Mouse (Mus musculus): ENCODE measurements around the gene 5330417C22Rik. TPM values are rescaled to one million over a fixed set of nuclear protein-coding genes. Genes with fewer than 3 reads are reported as not detected.

The 5330417C22Rik gene
- polyA plus RNA-seq (2015; fragmentation: Illumina TruSeq; extraction: RNeasy Lipid Tissue Mini Kit (QIAGEN cat#74804); ENCODE audit: insufficient read depth, low replicate concordance), result 2.3 TPM

DNA sequence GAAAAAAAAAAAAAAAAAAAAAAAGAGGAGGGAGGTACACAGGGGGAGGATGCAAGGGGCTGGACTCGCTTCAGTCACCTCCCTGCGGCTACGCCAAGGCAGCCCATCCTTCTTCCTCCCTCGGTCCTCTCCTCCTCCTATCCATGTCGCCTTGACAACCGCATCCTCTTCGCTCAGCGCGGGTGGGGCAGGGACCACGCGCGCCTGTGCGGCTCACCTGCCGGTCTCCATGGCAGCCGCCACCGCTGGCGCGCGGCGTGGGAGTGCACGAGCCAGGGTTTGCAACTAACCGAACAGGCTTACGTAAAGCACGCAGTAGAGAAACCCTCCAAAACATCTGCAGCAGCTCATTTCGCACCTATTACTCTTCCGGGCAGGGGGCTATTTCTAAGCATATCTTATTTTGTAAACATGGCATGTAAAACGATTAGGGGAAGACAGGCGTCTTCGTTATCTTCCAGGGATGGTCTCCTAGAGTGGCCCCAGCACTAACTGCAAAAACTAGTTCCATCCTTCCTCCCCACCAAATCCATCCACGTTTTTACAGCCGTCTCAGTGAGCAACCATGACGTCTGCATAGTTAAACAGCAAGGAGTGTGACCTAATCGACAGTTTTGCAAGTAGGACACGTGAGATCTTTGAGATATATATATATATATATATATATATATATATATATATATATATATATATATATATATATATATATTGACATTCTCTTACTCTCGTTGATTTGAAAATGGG lies at the start of gene 5330417C22Rik:
TSS of gene 5330417C22Rik (minus strand) at position 20 of the 744 bp plus-strand sequence.

DNA sequence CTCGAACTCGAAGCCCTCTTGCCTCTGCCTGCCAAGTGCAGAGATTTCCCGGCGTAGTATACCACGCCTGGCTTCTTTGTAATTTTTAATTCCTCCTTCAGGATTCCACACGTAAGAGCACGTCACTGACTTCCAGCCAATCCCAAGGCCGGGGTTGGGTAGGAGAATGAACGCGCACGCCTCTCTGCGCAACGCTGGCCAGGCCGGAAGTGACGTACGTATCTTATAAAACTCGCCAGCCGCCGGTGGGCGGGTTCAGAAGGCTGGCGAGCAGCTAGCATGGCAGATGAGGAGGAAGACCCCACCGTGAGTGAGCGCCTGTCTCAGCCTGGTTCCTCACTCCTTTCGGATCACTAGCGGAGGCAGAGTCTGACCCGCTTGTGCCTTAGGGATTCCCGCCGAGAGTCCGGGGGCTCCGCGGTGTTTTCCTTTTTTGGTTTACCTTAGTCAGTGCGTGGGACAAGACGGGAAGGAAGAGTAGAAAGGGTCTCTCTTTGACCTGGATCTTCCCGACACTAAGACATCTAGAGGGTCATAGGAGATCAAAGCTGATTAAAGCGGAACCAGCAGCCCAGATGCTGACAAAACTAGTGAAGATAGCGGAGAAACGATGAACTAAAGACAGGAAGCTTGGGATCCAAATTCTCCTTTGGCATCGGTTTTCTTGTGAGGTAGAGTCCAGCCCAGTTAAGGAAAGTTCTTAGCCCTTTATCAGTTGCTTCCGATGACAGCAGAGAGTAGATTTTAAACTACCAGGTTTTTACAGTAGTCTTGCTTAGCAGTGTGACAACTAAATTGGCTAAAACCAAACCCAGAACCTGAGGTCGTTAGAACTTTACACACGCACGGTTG lies 35.3 kb upstream of the 5330417C22Rik start, which contains the start of gene Taf13:
TSS of gene Taf13 (plus strand) at position 256 of the 852 bp plus-strand sequence.

DNA sequence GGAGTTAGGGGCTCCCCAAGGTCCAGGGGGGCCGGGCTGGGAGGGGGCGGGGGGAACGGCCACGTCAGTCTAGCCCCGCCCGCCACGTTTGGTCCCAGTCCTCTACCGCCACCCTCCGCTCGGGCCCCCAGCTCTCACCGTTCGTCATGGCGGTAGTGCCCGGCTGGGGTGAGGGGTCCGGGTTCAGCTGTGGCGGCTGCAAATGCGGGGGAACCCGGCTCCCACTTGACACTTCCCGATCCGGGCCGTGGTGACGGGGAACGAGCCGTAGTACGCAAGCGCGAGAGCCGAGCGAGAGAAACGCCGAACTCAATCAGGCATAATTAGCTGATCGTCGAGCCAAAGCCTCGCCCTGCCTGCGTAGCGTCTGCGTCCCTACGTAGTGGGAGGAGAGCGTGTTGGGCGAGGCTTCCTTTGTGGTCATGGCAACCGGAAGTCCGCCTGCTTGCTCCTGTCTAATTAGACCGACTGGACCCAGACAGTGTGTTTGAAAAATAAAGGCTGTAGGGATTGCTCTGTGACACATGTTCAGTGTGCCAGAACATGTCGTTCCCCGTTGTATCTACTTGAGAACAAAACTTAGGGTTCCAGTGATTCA lies 25.9 kb upstream of the 5330417C22Rik start, which contains the start of gene Tmem167b:
TSS of gene Tmem167b (minus strand) at position 334 of the 598 bp plus-strand sequence.

DNA sequence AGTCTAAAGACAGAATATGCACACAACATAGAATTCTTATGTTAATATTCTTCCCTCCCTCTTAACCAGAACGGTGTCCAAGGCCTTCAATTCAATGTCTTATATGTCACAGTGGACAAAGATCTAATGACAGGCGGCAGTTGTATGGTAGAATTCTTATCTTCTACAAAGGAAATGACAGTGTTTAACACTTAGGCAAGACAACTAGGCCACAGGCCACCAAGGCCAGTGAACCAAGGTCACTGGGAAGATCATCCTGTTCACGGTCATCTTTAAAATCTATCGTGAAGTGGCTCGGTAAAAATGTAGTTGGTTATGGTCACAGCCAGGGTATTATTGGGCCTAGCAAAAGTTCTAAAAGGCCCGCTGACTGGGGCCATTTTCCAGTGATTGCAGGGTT lies 2.4 kb downstream of the 5330417C22Rik start, which contains the start of gene 1700013F07Rik:
TSS of gene 1700013F07Rik (plus strand) at position 200 of the 400 bp plus-strand sequence.

DNA sequence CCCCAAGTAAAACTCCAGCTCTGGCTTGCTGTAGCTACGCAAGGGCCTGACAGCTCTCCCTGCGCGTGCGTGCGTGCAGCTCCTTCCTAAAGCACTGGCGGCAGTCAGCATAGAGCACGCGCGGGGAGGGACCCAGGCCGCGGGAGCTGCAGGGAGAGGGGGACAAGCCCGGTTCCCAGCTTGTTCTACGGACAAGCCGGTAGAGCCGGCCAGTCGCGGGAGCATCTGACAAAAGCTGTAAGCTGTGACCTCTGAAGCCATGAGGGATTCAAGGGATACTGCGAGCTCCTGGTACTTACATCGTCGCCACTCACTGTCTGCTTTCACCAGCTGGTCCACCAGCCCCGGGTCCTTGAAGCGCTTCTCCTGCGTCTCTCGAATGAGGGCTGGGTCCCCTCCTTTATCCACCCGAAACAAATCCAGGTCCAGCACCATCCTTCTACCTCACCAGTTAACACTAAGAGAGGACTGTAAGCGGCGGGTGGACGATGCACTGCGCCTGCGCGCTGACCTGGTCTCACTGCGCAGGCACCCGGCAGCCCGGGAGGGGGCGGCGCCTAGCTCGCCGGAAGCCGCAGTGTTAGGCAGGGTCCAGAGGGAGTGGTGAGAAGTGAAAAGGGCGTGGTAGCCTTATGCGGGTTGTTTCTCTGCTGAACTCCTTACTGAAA lies 91.5 kb downstream of the 5330417C22Rik start, which contains the start of gene Sars:
TSS of gene Sars (minus strand) at position 512 of the 668 bp plus-strand sequence.

DNA sequence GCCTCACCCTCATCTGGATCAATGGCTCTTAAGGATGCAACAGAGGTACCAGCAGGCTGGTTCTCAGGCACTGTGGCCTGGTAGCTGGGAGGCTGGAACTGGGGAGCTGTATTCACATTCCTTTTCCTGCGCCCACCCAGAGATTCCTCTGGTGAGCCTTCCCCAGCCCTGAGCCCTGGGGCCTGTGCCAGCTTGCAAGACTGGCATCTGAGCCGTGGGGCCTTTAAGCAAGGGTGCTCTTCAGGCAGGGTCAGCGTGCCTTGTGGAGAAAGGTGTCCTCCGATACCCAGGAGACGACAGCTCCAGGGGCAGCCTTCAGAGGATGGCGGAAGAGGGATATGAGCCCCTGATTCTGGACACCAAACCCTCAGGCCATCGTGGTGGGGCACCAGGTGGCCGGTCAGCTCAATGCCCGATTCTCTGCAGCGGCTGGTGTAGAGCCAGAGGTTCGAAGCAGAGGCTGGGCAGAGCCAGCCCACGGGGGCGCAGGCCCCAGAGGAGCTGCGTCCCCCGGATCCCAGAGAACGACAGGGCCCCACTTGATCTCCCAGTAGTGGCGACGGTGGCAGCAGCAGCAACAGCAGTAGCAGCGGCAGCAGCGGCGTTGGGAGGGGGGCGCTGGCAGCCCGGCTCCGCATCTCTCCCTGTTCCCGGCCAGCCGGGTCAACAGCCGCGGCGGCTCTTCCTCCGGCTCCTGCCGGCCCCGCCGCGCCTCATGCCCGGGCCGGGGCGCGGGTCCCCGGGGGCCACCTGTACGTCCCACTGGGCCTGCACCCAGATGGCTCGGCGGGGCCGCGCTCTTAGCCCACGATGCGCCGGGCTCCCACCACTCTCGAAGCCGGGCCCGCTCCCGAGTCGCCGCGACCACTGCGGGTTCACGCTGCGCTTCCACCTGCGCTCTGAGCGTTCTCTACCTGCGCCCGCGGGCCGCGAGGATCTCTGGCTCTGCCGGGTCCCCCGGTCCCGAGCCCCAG lies 121.2 kb downstream of the 5330417C22Rik start, which contains the start of gene Celsr2:
TSS of gene Celsr2 (minus strand) at position 696 of the 974 bp plus-strand sequence.

Other genes starting within 250 kb of the 5330417C22Rik start
- gene Mybphl, start 171.6 kb downstream of the 5330417C22Rik start, polyA plus RNA-seq (2015; fragmentation: Illumina TruSeq; extraction: RNeasy Lipid Tissue Mini Kit (QIAGEN cat#74804); ENCODE audit: insufficient read depth, low replicate concordance), result 0.19 TPM
- gene Psrc1, start 152.7 kb downstream of the 5330417C22Rik start, polyA plus RNA-seq (2015; fragmentation: Illumina TruSeq; extraction: RNeasy Lipid Tissue Mini Kit (QIAGEN cat#74804); ENCODE audit: insufficient read depth, low replicate concordance), result 3.7 TPM
- gene Celsr2, start 121.0 kb downstream of the 5330417C22Rik start, polyA plus RNA-seq (2015; fragmentation: Illumina TruSeq; extraction: RNeasy Lipid Tissue Mini Kit (QIAGEN cat#74804); ENCODE audit: insufficient read depth, low replicate concordance), result 0.32 TPM
- gene Sars, start 91.3 kb downstream of the 5330417C22Rik start, polyA plus RNA-seq (2015; fragmentation: Illumina TruSeq; extraction: RNeasy Lipid Tissue Mini Kit (QIAGEN cat#74804); ENCODE audit: insufficient read depth, low replicate concordance), result 90.4 TPM
- gene 1700013F07Rik, start 2.4 kb downstream of the 5330417C22Rik start, polyA plus RNA-seq (2015; fragmentation: Illumina TruSeq; extraction: RNeasy Lipid Tissue Mini Kit (QIAGEN cat#74804); ENCODE audit: insufficient read depth, low replicate concordance), result not detected
- gene Tmem167b, start 25.9 kb upstream of the 5330417C22Rik start, polyA plus RNA-seq (2015; fragmentation: Illumina TruSeq; extraction: RNeasy Lipid Tissue Mini Kit (QIAGEN cat#74804); ENCODE audit: insufficient read depth, low replicate concordance), result 53.6 TPM
- 48.4 TPM for gene Taf13, start 35.2 kb upstream of the 5330417C22Rik start, polyA plus RNA-seq (2015; fragmentation: Illumina TruSeq; extraction: RNeasy Lipid Tissue Mini Kit (QIAGEN cat#74804); ENCODE audit: insufficient read depth, low replicate concordance)
- 19.3 TPM for gene Wdr47, start 54.7 kb upstream of the 5330417C22Rik start, polyA plus RNA-seq (2015; fragmentation: Illumina TruSeq; extraction: RNeasy Lipid Tissue Mini Kit (QIAGEN cat#74804); ENCODE audit: insufficient read depth, low replicate concordance)
- 61.5 TPM for gene Clcc1, start 117.4 kb upstream of the 5330417C22Rik start, polyA plus RNA-seq (2015; fragmentation: Illumina TruSeq; extraction: RNeasy Lipid Tissue Mini Kit (QIAGEN cat#74804); ENCODE audit: insufficient read depth, low replicate concordance)
- 7.4 TPM for gene Gpsm2, start 185.8 kb upstream of the 5330417C22Rik start, polyA plus RNA-seq (2015; fragmentation: Illumina TruSeq; extraction: RNeasy Lipid Tissue Mini Kit (QIAGEN cat#74804); ENCODE audit: insufficient read depth, low replicate concordance)
- 0.10 TPM for gene Aknad1, start 203.1 kb upstream of the 5330417C22Rik start, polyA plus RNA-seq (2015; fragmentation: Illumina TruSeq; extraction: RNeasy Lipid Tissue Mini Kit (QIAGEN cat#74804); ENCODE audit: insufficient read depth, low replicate concordance)